Mouse (Mus musculus): Measurements from ENCODE around the gene Irgq.

GRCm38 (mm10) chr7:24544506-24544905, 14.0 kb downstream of the Irgq start:
- TF ChIP-seq CTCF (IDR thresholded peaks at IDR 0.05 in 2 of 3, conservative IDR thresholded peaks at IDR 0.05 in 1 of 3; ENCODE audit: control insufficient read depth in 1 of 3, insufficient read depth in 1 of 3, low read depth in 2 of 3, low read length in 3 of 3, poor library complexity in 1 of 3, severe bottlenecking in 1 of 3), result peak in 2 of 3 experiments; percentile 43 to 63; a peak in 4 of 6 replicates
- no peak for TF ChIP-seq RAD21 (IDR thresholded peaks at IDR 0.05; ENCODE audit: low read depth, low read length)
- no peak for TF ChIP-seq TBP (IDR thresholded peaks at IDR 0.05; ENCODE audit: low read depth, low read length)
- no peak for TF ChIP-seq HCFC1 (IDR thresholded peaks at IDR 0.05; ENCODE audit: low read depth, low read length)
- TF ChIP-seq RCOR1 (IDR thresholded peaks at IDR 0.05; ENCODE audit: low read depth, low read length), result no peak
- no peak for TF ChIP-seq ZC3H11A (IDR thresholded peaks at IDR 0.05; ENCODE audit: low read depth, low read length)
- TF ChIP-seq POLR2A (IDR thresholded peaks at IDR 0.05; ENCODE audit: control insufficient read depth in 1 of 2, insufficient read depth in 1 of 2, low read depth in 1 of 2, low read length in 2 of 2, poor library complexity in 1 of 2), result no peak
- no peak for TF ChIP-seq EP300 (IDR thresholded peaks at IDR 0.05; ENCODE audit: low read depth in 1 of 2, low read length in 2 of 2)
- no peak for TF ChIP-seq GATA1 (IDR thresholded peaks at IDR 0.05; ENCODE audit: low read depth, low read length)

All from MEL (cell line).